Mouse (Mus musculus) myocyte (in vitro differentiated cells): ENCODE measurements at regions not wholly inside any gene's neighbourhood (a gene's known extent, or its start where the extent isn't known, plus 50 kb on each side); places are given as distances from the start of the nearest gene placed in this dataset.

Source experiments
- H3K27me3 ChIP-seq: one replicate; pipeline ENCODE4 v1.6.1; 2011; ENCODE audit not compliant: control insufficient read depth, insufficient read depth, insufficient read length
- H3K36me3 ChIP-seq: one replicate; pipeline ENCODE4 v1.6.1; 2011; ENCODE audit not compliant: control insufficient read depth, insufficient read depth
- H3K4me2 ChIP-seq: one replicate; pipeline ENCODE4 v1.6.1; 2011; ENCODE audit warnings: low read depth, control low read depth
- H3K4me3 ChIP-seq: one replicate; pipeline ENCODE4 v1.5.1; 2011; ENCODE audit warnings: mild to moderate bottlenecking, control low read depth, moderate library complexity
- H3K79me2 ChIP-seq: one replicate; pipeline ENCODE4 v1.6.1; 2011; ENCODE audit not compliant: control insufficient read depth, insufficient read depth
- H3ac ChIP-seq: one replicate; pipeline ENCODE4 v1.6.1; 2011; ENCODE audit not compliant: control insufficient read depth, insufficient read length
- CEBPB ChIP-seq: IDR thresholded peaks from 2 replicates; pipeline ENCODE4 v1.6.1; 2011; ENCODE audit warnings: mild to moderate bottlenecking, moderate library complexity; ENCODE audit not compliant: poor library complexity, insufficient read depth, severe bottlenecking
- MAX ChIP-seq: IDR thresholded peaks from one replicate; pipeline ENCODE4 v1.6.1; 2011; ENCODE audit warnings: low read depth, mild to moderate bottlenecking, control low read depth
- MYOD1 ChIP-seq, 3 experiments: IDR thresholded peaks; one replicate each; pipeline ENCODE4 v1.6.1; 2011; ENCODE audit warnings: control low read depth in 2 of 3, low read depth in 2 of 3, mild to moderate bottlenecking in 2 of 3, moderate library complexity in 1 of 3; ENCODE audit not compliant: insufficient read length in 2 of 3, control insufficient read depth in 1 of 3
- MYOG ChIP-seq, 3 experiments: IDR thresholded peaks; one replicate each; pipeline ENCODE4 v1.6.1; 2011; ENCODE audit warnings: control low read depth in 2 of 3, low read depth in 2 of 3, mild to moderate bottlenecking in 2 of 3; ENCODE audit not compliant: insufficient read length in 2 of 3, control insufficient read depth in 1 of 3, insufficient read depth in 1 of 3
- POLR2A ChIP-seq: IDR thresholded peaks from one replicate; pipeline ENCODE4 v1.6.1; 2011; ENCODE audit warnings: low read depth, mild to moderate bottlenecking, control low read depth, moderate library complexity; ENCODE audit not compliant: insufficient read length
- POLR2AphosphoS2 ChIP-seq: IDR thresholded peaks from one replicate; pipeline ENCODE4 v1.6.1; 2011; ENCODE audit warnings: low read depth, control low read depth; ENCODE audit not compliant: insufficient read length
- REST ChIP-seq: IDR thresholded peaks from one replicate; pipeline ENCODE4 v1.6.1; 2011; ENCODE audit warnings: mild to moderate bottlenecking, control low read depth, moderate library complexity; ENCODE audit not compliant: insufficient read depth, insufficient read length
- TCF12 ChIP-seq: IDR thresholded peaks from one replicate; pipeline ENCODE4 v1.6.1; 2011; ENCODE audit warnings: mild to moderate bottlenecking, control low read depth; ENCODE audit not compliant: poor library complexity, insufficient read depth, severe bottlenecking
- USF1 ChIP-seq: IDR thresholded peaks from one replicate; pipeline ENCODE4 v1.6.1; 2011; ENCODE audit warnings: low read depth, mild to moderate bottlenecking, control low read depth, moderate library complexity

DNA sequence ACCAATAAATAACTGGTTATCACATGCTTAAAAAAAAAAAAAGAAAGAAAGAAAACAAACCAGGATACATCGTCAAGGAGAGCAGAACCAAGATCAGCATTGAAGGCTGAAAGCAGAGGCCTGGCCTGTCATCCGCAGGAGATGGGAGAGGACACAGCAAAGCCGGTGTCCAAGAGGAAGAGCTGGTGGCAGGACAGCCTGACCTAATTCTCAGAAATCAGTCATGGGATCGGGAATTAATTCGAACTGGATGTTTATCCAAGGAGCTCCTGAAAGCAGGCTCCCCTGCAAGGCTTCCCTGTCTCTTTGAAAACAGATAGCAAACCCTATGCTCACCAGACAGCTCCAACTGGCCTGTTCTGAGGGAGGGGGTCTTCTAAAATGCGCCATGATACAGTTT lies 75.5 kb upstream of the 4930412O13Rik start:
- H3K36me3 ChIP-seq, result no peaks in the 10 kb centered on the region
- TF ChIP-seq TCF12 (no peak), POLR2AphosphoS2 (no peak), POLR2A (no peak), CEBPB (no peak), REST (no peak), MAX (no peak), MYOD1 (IDR thresholded peaks at IDR 0.05; ENCODE audit: control insufficient read depth in 1 of 3, insufficient read length in 2 of 3, low read depth in 2 of 3) (no peak), USF1 (no peak), MYOG (IDR thresholded peaks at IDR 0.05; ENCODE audit: control insufficient read depth in 1 of 3, insufficient read depth in 1 of 3, insufficient read length in 2 of 3, low read depth in 2 of 3) (no peak)
- no peak overlapping the region for H3K4me2 ChIP-seq
- no peak overlapping the region for H3ac ChIP-seq
- no peaks in the 10 kb centered on the region for H3K27me3 ChIP-seq
- no peak overlapping the region for H3K4me3 ChIP-seq
- H3K79me2 ChIP-seq, result no peaks in the 10 kb centered on the region
